In the genomic region with DNA sequence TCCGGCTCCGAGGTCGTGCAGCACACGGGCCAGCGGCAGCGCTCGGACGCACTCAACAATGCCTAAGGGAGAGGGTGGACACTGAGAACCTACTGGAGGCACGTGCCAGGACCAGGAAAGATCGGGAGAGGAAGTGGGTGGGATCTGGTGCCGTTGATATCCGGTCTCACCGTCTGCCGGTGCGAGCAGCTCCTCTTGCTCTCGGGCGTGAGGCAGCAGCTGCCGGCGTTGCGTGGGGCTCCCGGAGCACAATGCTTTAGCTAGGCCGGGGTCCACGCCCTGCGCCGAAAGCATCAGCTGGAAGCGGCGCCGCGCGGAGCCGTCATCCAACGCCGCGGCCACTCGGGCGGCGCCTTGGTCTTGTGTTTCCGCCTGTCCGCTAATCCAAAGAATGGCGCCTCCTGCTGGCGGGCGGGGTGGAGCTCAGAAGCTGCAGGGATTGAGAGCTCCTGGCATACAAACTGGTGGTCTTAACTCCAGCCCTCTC, we compare ENCODE assay signal across 8 mouse cellular contexts. TPM values are rescaled to one million over a fixed set of nuclear protein-coding genes. Genes with fewer than 3 reads are reported as not detected.
DNase-seq lines count a peak whose midpoint lies in the region; ATAC-seq and TF ChIP-seq lines count a peak whose summit lies in the region.

A gene (minus strand): TSS at position 85 of the 487 bp plus-strand sequence.

- intact Hi-C loops in heart, postnatal 14 days (cut with DNase I), result loop anchor here (2.0 to 5.0 kb wide), 3 partner anchors 17 to 213 kb away; a partner anchor contains a TSS

- peak within 1 kb of the TSS; percentile 87 for H3K4me2 ChIP-seq in forebrain, embryonic 14.5 days (ENCODE audit: low read length)
- peak within 1 kb of the TSS; percentile 75 for H3K4me2 ChIP-seq in neural tube, embryonic 15.5 days

- H3K27me3 ChIP-seq in ES-Bruce4 (ENCODE audit: control insufficient read depth, insufficient read depth, low read length, poor library complexity, severe bottlenecking), result no peaks in the 10 kb centered on the region
- peaks cover 28% of the 10 kb centered on the region for H3K27me3 ChIP-seq in forebrain, embryonic 14.5 days (replicated peaks; ENCODE audit: control insufficient read depth, insufficient read depth, low read length)
- H3K27me3 ChIP-seq in neural tube, embryonic 15.5 days (replicated peaks), result peaks cover 30% of the 10 kb centered on the region

- H3K9ac ChIP-seq in ES-Bruce4 (ENCODE audit: low read depth, poor library complexity, severe bottlenecking), result peak within 1 kb of the TSS; percentile 68
- H3K9ac ChIP-seq in forebrain, embryonic 14.5 days (ENCODE audit: low read length), result peak within 1 kb of the TSS; percentile 84
- H3K9ac ChIP-seq in neural tube, embryonic 15.5 days (replicated peaks), result peak within 1 kb of the TSS; percentile 92

- peak; percentile 92 for DNase-seq in forebrain, embryonic 14.5 days (ENCODE audit: low spot score)
- peak; percentile 95 to 98 for DNase-seq in heart, postnatal 14 days
- peak; percentile 96 for DNase-seq in layer of hippocampus, adult 11-12 months (ENCODE audit: low spot score)
- DNase-seq in lung, adult 18-20 months, result peak; percentile 88 to 92
- DNase-seq in testis, postnatal 14 days (ENCODE audit: low spot score), result peak; percentile 89

- TF ChIP-seq EP300 in ES-Bruce4 (IDR thresholded peaks at IDR 0.05; ENCODE audit: insufficient read depth, low read depth, low read length), result no peak

- peak; percentile 53; the same call in 1 of the 2 replicates for ATAC-seq in cerebellum, adult (ENCODE audit: insufficient number of reproducible peaks, low FRiP score, low TSS enrichment)
- peak; percentile 89 for ATAC-seq in forebrain, embryonic 14.5 days
- peak; percentile 88 for ATAC-seq in neural tube, embryonic 15.5 days (ENCODE audit: low FRiP score)

- H3K27ac ChIP-seq in ES-Bruce4 (ENCODE audit: insufficient read depth, low read length), result peak within 1 kb of the TSS; percentile 34
- peak within 1 kb of the TSS; percentile 93 for H3K27ac ChIP-seq in forebrain, embryonic 14.5 days (ENCODE audit: low read depth, low read length)
- H3K27ac ChIP-seq in neural tube, embryonic 15.5 days (replicated peaks), result peak within 1 kb of the TSS; percentile 96

- peak; percentile 45 for TF ChIP-seq POLR2A in ES-Bruce4 (IDR thresholded peaks at IDR 0.05; ENCODE audit: insufficient read depth, low read length)

- WGBS in forebrain, embryonic 14.5 days, result under 1% methylated on average over 42 of the region's 42 CpGs
- under 1% methylated on average over 42 of the region's 42 CpGs for WGBS in neural tube, embryonic 15.5 days

- no peaks in the 10 kb centered on the region for H3K9me3 ChIP-seq in ES-Bruce4 (replicated peaks; ENCODE audit: control insufficient read depth, insufficient read depth, low read length, poor library complexity, severe bottlenecking)
- no peaks in the 10 kb centered on the region for H3K9me3 ChIP-seq in forebrain, embryonic 14.5 days (replicated peaks; ENCODE audit: control insufficient read depth, low read length)
- no peaks in the 10 kb centered on the region for H3K9me3 ChIP-seq in neural tube, embryonic 15.5 days (replicated peaks)

- H3K4me3 ChIP-seq in ES-Bruce4 (ENCODE audit: low read depth, low read length), result peak within 1 kb of the TSS; percentile 81
- peak within 1 kb of the TSS; percentile 71 for H3K4me3 ChIP-seq in forebrain, embryonic 14.5 days (ENCODE audit: low read depth, low read length)
- H3K4me3 ChIP-seq in neural tube, embryonic 15.5 days (replicated peaks), result peak within 1 kb of the TSS; percentile 80

- H3K36me3 ChIP-seq in ES-Bruce4 (ENCODE audit: control insufficient read depth, insufficient read depth, low read length, poor library complexity, severe bottlenecking), result peaks cover 37% of the 10 kb centered on the region
- peaks cover 42% of the 10 kb centered on the region for H3K36me3 ChIP-seq in forebrain, embryonic 14.5 days (ENCODE audit: control insufficient read depth, insufficient read depth, low read length)
- peaks cover 39% of the 10 kb centered on the region for H3K36me3 ChIP-seq in neural tube, embryonic 15.5 days

- peaks cover 3% of the 10 kb centered on the region for H3K4me1 ChIP-seq in ES-Bruce4 (ENCODE audit: control insufficient read depth, insufficient read depth, low read length)
- H3K4me1 ChIP-seq in forebrain, embryonic 14.5 days (ENCODE audit: control insufficient read depth, insufficient read depth, low read length), result peaks cover 2% of the 10 kb centered on the region; the same call in 1 of the 2 replicates
- H3K4me1 ChIP-seq in neural tube, embryonic 15.5 days, result peaks cover 29% of the 10 kb centered on the region

- peak; percentile 64 for TF ChIP-seq CTCF in ES-Bruce4 (IDR thresholded peaks at IDR 0.05; ENCODE audit: low read depth, low read length)

RNA-seq across cellular contexts. Expression of the gene that starts here (rescaled TPM):
- 11.0 and 12.0 TPM in 2 replicates for polyA plus RNA-seq in ES-Bruce4 (2011; ENCODE audit: insufficient read depth, insufficient read length, low read depth, missing spikeins)
- 14.7 and 16.4 TPM in 2 replicates for polyA plus RNA-seq in forebrain, embryonic 14.5 days (2014; fragmentation: Nextera tagmentation; extraction: Ambion mirVana)
- total RNA-seq in heart, postnatal 14 days (2021), result 10 to 100 TPM; 19.7 to 21.4 TPM
- polyA plus RNA-seq in neural tube, embryonic 15.5 days (2015; fragmentation: Nextera tagmentation; extraction: Ambion mirVana), result 15.6 and 17.9 TPM in 2 replicates

Comparison
In these comparisons a context has a peak if more than half of its experiments do, and no peak if none do; other contexts are left out.
1. Peak in every context shown above with its lines: DNase-seq, ATAC-seq, H3K4me3 ChIP-seq and H3K27ac ChIP-seq.
2. H3K27ac ChIP-seq: peak in every context shown above with its lines; median percentile 96 in neural tube, embryonic 15.5 days; 93 in forebrain, embryonic 14.5 days; 34 in ES-Bruce4.